Mouse (Mus musculus) right cerebral cortex, postnatal 36 days (tissue): ENCODE measurements around the gene Rnf24.
A peak's percentile ranks its signal among the peaks of the same experiment; 100 is the strongest.

Experiments
- DNase-seq, 2 experiments: peaks; one replicate each; pipeline ENCODE4 v3.0.0; 2022; ENCODE audit warnings: low spot score in 2 of 2, mixed read lengths in 1 of 2

Gene Rnf24

DNA sequence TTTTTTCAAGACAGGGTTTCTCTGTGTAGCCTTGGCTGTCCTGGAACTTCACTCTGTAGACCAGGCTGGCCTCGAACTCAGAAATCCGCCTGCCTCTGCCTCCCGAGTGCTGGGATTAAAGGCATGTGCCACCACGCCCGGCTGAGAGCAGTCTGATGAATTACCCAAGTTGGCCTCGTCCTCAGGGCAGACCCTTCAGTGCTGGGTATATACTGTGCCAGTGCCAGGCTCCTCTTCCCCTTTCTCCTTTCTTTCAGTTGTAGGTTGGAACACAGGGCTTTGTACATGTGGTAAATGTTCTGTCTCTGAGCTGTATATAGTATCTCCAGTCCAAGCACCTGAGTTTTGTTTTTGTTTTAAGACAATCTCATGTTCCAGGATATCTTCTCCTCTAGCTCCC lies 88.7 kb downstream of the Rnf24 start:
- DNase-seq: no peak

DNA sequence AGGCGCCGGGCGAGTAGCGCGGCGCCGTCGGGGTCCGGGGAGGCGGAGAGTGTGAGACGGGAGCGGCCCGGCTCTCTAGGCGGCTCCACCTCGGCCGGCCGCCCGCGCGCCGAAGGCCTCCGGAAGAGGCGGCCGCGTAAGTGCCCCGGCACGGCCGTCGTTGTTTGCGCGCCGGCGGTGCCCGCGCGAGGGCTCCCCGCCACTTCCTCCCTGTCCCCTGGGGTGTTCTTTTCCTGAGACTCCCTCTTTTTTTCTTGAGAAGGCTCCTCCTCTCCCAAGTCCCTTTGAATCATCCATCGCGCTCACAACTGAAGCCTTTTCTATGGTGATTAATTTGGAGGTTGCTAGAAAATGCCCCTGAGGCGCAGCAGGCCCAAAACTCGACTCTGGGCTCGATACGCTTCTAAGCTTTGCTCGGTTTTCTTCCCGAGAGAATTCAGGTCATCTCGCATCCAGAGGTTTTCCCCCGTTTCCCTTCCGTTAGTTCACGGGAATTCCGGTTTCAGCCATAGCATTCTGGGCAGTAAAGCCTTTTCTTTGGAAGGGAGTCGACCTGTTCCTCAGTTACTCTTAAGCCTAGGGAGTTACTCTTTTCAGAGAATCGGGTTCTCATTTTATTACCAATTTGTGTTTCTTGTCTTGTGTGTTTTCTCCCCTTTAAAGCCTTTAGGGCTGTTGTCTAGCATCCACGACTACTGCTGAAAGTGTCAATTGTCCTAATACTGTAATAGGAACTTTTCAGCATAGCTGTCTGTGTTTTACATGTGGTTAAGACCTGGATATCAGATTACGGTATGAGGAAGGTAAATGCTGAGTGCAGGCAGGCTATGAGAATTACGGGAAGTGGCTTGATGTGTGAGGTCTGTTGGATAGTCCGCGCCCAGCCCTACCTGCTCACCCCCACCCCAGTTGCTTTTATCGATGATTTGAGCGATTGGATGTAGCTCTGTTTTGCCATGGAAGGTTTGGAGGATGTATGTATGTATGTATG lies 89.7 kb downstream of the Rnf24 start:
- DNase-seq: no peak

DNA sequence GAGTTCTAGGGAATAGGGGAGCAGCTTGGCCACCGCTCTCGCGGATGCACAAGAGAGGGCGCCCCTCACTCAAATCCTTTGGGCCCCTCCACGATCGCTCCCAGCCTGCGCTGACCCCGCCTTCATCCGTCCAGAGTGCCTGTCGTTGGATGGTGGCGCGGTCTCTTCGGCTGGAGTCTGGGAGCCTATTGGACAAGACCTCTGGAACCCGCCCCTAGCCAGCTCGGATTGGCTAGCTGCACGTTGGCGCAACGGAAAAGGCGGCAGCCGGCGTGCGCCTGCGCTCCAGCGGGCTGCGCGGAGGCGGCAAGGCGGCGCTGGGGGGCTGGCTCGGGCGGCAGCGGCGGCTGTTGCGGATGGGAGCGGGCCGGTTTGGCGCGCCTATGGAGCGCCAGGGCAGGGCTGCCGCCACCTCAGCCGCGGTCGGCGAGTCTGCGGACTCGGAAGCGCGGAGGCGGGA lies 90.4 kb downstream of the Rnf24 start, which contains the start of gene Pank2:
Gene Pank2 (plus strand): TSS at position 283 of the 460 bp plus-strand sequence.
- DNase-seq: peak; percentile 98

DNA sequence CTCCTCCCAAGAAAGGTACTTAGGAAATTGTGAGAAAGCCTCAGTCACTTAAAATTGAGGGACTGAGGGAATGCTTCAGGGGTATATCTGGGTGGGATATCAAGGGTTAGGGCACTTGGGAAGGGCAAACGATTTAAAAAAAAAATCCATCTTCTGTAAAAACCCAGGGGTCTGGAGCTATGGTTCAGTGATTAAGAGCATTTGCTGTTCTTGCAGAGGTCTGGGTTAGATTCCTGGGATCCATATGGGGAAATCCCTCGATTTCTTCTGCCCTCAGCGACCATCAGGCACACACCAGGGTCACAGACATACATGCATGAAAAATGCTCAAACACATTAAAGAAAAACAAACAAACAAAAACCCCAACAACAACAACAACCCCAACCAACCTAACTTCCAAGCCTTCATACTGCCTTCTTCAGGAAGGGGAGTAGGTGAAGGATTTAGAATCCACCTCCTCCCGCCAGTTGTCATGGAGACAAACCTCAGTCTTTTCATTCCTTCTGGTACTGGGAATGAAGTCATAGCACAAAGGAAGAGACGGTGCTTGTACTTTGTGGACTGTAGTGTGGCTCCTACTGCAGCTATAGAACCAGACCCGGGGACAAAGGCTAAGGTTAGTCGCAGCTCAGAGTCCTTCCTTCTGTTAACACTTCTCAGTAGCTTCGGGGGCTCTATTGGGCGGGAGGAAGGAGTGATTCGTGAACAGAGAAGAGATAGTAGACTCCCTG lies 91.0 kb downstream of the Rnf24 start:
- peak in 1 of 2 experiments; percentile 56 for DNase-seq

DNA sequence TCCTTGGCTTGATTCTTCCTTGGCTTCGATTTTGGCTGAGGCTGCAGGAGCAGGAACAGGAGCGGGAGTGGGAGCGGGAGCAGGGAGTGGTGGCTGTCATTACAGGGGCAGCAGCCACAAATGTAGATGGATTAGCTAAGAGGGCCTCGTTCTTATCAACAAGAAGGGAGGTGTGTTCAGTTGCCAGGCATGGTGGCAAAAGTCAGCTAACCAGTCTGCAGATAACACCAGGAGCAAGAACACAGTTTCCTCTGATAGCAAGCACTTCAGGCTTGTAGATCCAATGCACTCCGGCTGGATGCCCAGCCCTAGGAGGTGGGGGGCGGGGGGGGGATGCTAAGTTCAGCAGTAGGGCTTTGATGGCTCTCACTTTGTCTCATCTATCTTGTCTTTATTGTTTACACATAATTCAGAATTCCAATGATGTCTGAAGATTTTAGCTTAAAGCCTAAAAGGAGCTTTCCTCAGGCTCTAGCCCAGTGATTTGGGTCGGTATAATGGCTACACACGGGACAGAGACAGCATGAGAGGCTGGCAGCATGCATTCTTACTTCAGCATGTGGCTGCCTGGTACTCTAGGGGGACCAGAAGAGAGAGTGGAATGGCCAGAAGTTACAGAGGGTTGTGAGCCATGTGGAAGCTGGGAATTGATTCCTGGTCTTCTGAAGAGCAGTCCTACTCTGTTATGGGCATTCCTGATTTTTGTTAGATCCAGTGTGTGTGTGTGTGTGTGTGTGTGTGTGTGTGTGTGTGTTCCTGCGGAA lies 92.0 kb downstream of the Rnf24 start:
- no peak for DNase-seq

DNA sequence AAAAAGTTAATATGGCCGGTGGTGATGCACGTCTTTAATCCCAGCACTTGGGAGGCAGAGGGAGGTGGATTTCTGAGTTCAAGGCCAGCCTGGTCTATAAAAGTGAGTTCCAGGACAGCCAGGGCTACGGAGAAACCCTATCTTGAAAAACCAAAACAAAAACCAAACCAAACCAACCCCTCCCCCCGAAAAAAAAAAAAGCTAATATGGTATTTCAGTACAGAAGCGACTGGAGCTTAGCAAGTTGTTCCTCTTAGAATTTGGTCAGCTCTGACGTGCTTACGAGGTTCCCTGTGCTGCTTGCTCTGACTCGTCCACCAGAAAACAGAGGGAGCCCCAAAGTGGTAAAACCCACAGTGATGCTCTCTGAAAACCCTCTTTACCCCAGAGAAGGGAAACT lies 94.0 kb downstream of the Rnf24 start:
- DNase-seq: no peak

DNA sequence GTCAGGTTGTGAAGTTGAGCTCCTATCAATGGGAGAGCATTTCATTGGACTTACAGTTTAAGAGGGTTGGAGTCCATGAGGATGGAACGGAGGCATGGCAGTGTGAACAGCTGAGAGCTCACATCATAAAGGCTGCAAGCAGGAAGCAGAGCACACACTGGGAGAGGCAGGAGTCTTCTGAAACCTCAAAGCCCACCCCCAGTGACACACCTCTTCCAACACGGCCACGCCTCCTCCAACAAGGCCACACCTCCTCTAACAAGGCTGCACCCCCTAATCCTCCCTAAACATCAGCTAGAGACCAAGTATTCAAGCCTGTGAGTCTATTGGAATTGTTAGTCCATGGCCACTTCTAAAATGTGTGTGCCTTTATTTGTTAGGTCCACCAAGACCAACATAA lies 97.0 kb downstream of the Rnf24 start:
- DNase-seq: no peak

DNA sequence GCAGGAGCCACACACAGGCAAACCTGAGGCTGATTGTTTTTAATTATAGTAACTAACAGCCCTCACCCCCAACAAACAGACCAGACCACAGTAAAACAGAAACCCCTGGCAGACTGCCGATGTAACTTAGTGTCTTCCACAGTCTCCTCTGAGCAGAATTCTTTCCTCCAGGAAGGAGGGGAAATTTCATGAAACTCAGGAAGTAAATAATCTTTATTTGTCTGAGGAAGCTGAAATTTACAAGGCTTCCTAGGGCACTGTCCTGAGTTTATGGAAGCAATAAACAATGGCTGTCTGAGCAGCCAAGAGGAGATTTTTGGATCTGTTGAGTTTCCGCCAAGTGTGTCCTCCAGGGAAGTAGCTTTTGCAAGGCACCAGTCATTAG lies 98.4 kb downstream of the Rnf24 start:
- no peak for DNase-seq

DNA sequence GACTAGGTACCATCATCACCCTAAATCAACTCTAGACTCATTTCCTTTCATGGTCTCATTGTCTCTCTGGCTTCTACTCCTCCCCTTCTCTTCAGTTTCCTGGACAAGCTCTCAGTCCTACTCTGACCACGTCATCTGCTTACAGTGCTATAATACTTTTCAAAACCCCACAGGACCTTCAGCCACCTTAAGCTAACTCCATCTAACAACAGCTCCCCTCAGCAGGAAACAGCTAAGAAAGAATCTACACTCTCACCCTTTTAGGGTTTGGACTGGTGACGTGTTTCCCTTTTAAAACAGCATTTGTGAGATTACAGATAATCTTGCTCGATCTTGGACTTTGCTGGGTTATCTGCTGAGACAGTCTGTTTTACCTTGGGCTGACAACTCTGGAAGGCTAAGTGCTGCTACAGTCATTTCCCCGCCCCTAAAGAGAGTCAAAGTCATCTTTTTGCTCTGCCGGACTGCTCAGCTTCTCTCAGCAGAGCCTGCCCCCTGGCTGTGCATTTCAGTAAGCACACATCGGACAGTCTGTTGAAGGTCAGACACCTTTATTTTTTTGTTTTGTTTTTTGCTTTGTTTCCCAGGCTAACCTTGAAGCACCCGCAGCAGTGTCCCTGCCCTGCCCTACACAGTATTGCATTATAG lies 98.9 kb downstream of the Rnf24 start:
- no peak for DNase-seq
